Mouse (Mus musculus) forebrain, embryonic 10.5 days (tissue): Measurements from ENCODE around the gene Tnrc6c. TPM values are rescaled to one million over a fixed set of nuclear protein-coding genes. Genes with fewer than 3 reads are reported as not detected.

Source experiments
- DNase-seq: peaks from one replicate; pipeline ENCODE4 v3.0.0-alpha.2; 2017; ENCODE audit warnings: low spot score; ENCODE audit errors: extremely low spot score
- H3K27ac ChIP-seq: fragments of 300-500 bp; sonication (generic); 2 replicates; pipeline ENCODE4 v1.5.1; 2016; ENCODE audit warnings: mild to moderate bottlenecking
- H3K27me3 ChIP-seq: fragments of 300-500 bp; sonication (generic); 2 replicates; pipeline ENCODE4 v1.6.1; 2016; ENCODE audit warnings: mild to moderate bottlenecking; ENCODE audit not compliant: poor library complexity, severe bottlenecking
- H3K36me3 ChIP-seq: fragments of 300-500 bp; sonication (generic); replicated peaks from 2 replicates; pipeline ENCODE4 v1.6.1; 2016; ENCODE audit warnings: mild to moderate bottlenecking, moderate library complexity
- H3K4me1 ChIP-seq: fragments of 300-500 bp; sonication (generic); 2 replicates; pipeline ENCODE4 v1.6.1; 2016
- H3K4me3 ChIP-seq: fragments of 300-500 bp; sonication (generic); 2 replicates; pipeline ENCODE4 v1.5.1; 2016; ENCODE audit warnings: mild to moderate bottlenecking, moderate library complexity
- H3K9me3 ChIP-seq: fragments of 300-500 bp; sonication (generic); 2 replicates; pipeline ENCODE4 v1.6.1; 2016; ENCODE audit warnings: mild to moderate bottlenecking, moderate library complexity
- WGBS: fragments of 180-500 bp; shearing (Covaris S2); methylation state at CpG from one replicate; pipeline ENCODE4 v1.1.7; 2016; 5-methylcytosine and 5-hydroxymethylcytosine counted together
- polyA plus RNA-seq: library from polyadenylated mRNA; unstranded; fragments of >200 nt; fragmentation: Nextera tagmentation; extraction: Ambion mirVana; gene quantifications from 2 replicates; pipeline ENCODE4 v1.2.1, GENCODE M21; 2016

The Tnrc6c gene
- polyA plus RNA-seq, 1 experiment from 2014 or later: 12.0 TPM

DNA sequence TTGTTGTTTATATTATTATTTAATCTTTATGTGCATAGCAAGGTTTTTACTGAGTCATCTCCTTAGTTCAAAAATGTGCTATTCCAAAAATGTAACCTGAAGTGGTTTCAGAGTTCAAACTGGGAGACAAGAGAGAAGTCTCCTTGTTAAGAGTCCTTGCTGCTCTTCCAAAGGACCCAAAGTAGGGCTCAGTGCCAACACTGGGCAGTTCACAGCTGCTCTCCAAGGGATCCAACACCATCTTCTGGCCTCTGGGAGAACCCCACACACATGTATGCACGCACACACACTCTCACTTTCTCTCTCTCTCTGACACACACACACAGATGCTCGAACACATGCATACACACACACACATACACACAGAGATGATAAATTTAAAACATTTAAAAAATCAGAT is 11.9 kb upstream of the Tnrc6c start:
- H3K36me3 ChIP-seq: no peaks in the 10 kb centered on the region
- DNase-seq: no peak
- peaks cover 32% of the 10 kb centered on the region; the same call in 1 of the 2 replicates for H3K27me3 ChIP-seq
- 90% methylated on average over 2 of the region's 2 CpGs for WGBS
- H3K27ac ChIP-seq: no peak overlapping the region
- H3K4me3 ChIP-seq: no peak overlapping the region
- H3K4me1 ChIP-seq: peaks cover 39% of the 10 kb centered on the region
- H3K9me3 ChIP-seq: no peaks in the 10 kb centered on the region

DNA sequence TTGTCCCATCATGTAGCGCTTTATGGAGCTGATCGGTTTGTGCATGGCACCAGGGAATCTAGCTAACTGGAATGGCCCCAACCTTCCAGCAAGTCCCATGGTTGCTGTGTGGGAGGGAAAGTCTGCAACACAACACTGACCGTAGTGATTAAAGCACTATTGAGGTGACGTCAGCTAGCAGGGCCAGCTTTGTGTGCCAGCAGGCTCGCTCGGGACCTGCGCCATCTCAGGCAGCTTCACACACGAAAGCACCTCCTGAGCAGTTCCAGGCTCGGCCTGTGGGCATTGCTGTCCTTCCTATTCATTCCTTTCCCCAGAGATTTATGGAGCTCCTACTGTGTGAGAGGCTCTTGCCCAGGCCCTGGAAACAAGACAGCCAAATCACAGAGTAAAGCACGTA is 10.8 kb upstream of the Tnrc6c start:
- Histone ChIP-seq H3K36me3 (no peaks in the 10 kb centered on the region), H3K27me3 (0 out of 2 replicates have a peak, but pooled peaks cover 25% of the 10 kb centered on the region), H3K4me1 (peaks cover 30% of the 10 kb centered on the region), H3K4me3 (no peak overlapping the region), H3K27ac (no peak overlapping the region), H3K9me3 (no peaks in the 10 kb centered on the region)
- WGBS: 69% methylated on average over 10 of the region's 10 CpGs
- no peak for DNase-seq

DNA sequence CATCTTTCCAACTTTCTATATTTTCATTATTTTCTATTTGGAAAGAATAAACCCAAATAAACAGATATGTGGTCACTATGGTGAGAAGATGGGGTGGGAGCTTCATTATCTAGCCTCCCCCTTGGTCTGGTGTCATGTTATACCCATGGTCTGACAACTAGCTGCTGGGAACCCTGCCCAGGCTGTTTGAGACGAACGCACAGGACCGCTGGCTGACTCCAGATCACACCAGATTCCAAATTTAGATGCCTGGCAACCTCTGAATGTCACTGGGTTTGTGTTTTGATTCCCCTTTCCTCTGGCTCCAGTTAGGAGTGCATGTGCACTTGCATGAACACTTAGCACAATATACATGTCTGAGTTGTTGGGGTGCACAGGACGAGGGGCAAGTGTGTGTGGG is 7.3 kb upstream of the Tnrc6c start:
- Histone ChIP-seq H3K27ac (no peak overlapping the region), H3K27me3 (peaks cover 19% of the 10 kb centered on the region), H3K4me1 (peaks cover 15% of the 10 kb centered on the region), H3K4me3 (no peak overlapping the region), H3K9me3 (no peaks in the 10 kb centered on the region), H3K36me3 (no peaks in the 10 kb centered on the region)
- WGBS: 90% methylated on average over 4 of the region's 4 CpGs
- no peak for DNase-seq

DNA sequence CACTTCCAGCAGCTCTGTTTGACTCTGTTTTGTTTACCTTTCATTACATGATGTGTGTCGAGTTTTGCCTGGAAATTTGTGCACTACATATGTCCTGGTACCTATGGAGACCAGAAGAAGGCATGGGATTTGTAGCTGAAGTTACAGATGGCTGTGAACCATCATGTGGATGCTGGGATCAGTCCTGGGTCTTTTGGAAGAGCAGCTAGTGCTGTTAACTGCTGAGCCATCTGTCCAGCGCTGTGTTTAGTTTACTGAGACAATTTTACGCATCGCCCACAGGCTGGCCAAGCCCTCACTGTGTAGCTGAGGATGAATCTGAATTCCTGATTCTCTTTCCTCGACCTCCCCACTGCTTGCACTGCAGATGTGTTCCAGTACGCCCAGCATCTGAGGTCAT is 6.1 kb upstream of the Tnrc6c start:
- Histone ChIP-seq H3K27ac (no peak overlapping the region), H3K9me3 (no peaks in the 10 kb centered on the region), H3K4me3 (no peak overlapping the region), H3K4me1 (peaks cover 14% of the 10 kb centered on the region), H3K27me3 (peaks cover 29% of the 10 kb centered on the region), H3K36me3 (no peaks in the 10 kb centered on the region)
- DNase-seq: no peak
- WGBS: 79% methylated on average over 6 of the region's 6 CpGs

DNA sequence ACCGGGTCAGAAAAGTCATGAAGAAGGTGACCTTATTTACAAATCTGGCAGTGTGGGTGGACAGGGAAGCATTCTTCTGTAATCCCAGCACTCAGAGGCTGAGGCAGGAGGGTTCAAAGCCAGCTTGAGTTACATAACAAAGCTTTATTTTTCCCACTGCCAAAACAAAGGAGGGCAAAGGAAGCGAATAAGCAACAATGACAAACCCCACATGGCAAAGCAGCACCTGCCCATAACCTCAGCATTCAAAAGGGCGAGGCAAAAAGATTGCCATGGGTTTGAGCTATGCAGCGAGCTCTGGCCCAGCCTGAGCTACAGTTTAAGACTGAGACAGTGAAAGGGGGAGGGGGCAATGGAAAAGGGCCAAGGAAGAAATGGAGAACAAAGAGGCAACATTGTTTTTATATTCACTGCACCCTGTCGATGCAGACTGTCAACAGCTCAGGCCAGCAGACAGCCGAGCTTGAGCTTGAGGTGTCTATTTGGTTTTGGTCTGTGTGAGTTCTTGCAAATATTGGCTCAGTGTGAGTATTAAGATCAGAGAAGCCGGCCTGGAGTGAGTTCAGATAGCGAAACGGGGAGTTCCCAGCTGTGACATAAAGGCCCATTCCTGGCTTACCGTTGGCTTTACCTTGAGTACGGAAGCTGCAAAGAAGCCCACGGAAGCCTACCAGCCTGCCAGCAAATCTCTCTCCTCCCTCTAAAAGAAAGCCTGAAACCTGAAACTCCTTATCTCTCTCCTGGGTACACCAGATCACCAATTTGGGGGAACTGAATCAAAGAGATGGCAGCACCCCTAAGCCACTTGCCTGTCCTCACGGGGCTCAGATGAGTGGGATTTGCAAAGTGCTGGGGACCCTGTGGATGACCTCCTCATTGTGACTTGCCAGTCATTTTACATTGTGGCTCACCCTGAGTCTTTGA is 3.1 kb upstream of the Tnrc6c start:
- no peak for DNase-seq
- Histone ChIP-seq H3K27me3 (peaks cover 25% of the 10 kb centered on the region), H3K4me1 (peaks cover 24% of the 10 kb centered on the region), H3K4me3 (no peak overlapping the region), H3K36me3 (no peaks in the 10 kb centered on the region), H3K27ac (no peak overlapping the region), H3K9me3 (no peaks in the 10 kb centered on the region)
- WGBS: 82% methylated on average over 13 of the region's 13 CpGs

- Histone ChIP-seq H3K4me1 (peaks cover 39% of the 10 kb centered on the region), H3K4me3 (peak overlapping the region; percentile 92; the same call in 1 of the 2 replicates), H3K36me3 (no peaks in the 10 kb centered on the region), H3K27ac (no peak overlapping the region), H3K9me3 (no peaks in the 10 kb centered on the region), H3K27me3 (peaks cover 25% of the 10 kb centered on the region)
- 63% methylated on average over 3 of the region's 3 CpGs for WGBS
- DNase-seq: no peak
Observed at GRCm38 (mm10) chr11:117652907-117653306, 1.2 kb upstream of the Tnrc6c start.

DNA sequence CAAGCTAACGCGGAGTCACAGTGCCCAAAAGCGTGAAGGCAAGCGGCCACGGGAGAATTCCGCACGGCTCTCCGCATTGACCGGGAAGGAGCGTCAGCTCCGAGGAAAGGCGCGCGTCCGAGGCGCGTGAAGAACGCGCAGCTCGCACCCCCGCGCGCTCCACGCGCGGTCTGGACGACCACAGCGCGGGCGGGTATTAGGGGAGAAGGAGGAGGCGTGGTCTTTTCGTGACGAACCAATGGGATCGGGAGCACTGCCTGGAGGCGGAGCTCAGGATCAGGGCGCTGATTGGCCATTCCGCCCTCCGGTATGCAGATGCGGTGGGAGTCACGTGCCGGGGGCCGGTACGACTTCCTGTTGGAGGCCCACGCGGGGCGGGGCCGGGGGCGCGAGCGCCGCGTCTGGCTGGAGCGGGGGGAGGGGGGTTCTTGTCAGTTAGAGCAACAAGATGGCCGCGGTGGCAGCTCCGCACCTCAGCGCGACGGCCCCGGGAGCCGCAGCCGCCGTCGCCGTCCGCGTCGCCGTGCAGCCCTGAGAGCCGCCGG is 363 bp downstream of the Tnrc6c start:
- H3K4me1 ChIP-seq: peaks cover 54% of the 10 kb centered on the region
- H3K9me3 ChIP-seq: no peaks in the 10 kb centered on the region
- H3K4me3 ChIP-seq: peak overlapping the region; percentile 92
- peak overlapping the region; percentile 98 for H3K27ac ChIP-seq
- WGBS: under 1% methylated on average over 71 of the region's 71 CpGs
- H3K36me3 ChIP-seq: no peaks in the 10 kb centered on the region
- H3K27me3 ChIP-seq: peaks cover 25% of the 10 kb centered on the region
- peak; percentile 99 for DNase-seq

GRCm38 (mm10) chr11:117654934-117655291 is 824 bp downstream of the Tnrc6c start:
- Histone ChIP-seq H3K4me3 (peak overlapping the region; percentile 92), H3K27ac (peak overlapping the region; percentile 98), H3K36me3 (no peaks in the 10 kb centered on the region), H3K9me3 (no peaks in the 10 kb centered on the region), H3K4me1 (peaks cover 54% of the 10 kb centered on the region), H3K27me3 (peaks cover 25% of the 10 kb centered on the region)
- under 1% methylated on average over 65 of the region's 66 CpGs for WGBS
- DNase-seq: no peak

DNA sequence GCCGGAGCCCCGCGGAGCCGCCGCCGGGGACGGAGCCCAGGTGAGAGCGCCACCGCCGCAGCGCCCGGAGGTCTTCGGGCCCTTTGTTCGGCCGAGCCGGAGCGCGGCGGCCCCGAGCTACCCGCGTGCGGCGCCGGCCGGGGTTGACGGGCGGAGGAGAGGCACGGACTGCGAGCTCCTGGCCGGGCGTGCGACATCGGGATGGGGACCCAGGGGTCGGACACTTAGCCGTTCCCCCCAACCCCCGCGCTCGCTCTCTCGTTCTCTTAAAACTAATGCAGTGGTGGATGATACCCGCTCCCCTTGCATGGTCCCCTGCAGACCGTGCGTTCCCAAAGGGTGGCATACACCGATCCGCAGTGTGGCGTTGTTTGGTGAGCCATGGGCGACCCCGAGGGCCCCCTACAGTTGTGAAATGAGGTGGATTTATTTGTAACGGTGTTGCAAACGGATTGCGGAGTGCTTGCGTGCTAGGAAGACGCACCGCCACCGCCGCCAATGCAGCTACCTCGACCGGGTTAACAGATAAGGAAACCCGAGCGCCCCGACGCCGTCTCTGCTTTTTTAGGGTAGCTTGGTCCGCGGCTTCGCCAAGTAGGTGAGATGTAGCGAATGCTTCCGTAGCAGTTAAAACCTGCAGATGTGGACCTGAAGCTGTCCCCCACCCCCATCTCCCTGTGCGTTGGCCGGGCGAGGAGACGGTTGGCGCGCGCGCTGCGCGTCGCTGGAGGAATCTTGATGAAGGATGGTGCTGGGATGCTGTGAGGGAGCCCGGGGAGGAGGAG is 1.4 kb downstream of the Tnrc6c start:
- H3K4me1 ChIP-seq: peaks cover 54% of the 10 kb centered on the region
- peak; percentile 65 for DNase-seq
- WGBS: under 1% methylated on average over 80 of the region's 80 CpGs

GRCm38 (mm10) chr11:117656077-117656401 is 1.9 kb downstream of the Tnrc6c start:
- DNase-seq: no peak
- Histone ChIP-seq H3K4me1 (peaks cover 54% of the 10 kb centered on the region), H3K27ac (peak overlapping the region; percentile 98), H3K4me3 (peak overlapping the region; percentile 92), H3K9me3 (no peaks in the 10 kb centered on the region), H3K27me3 (peaks cover 20% of the 10 kb centered on the region), H3K36me3 (no peaks in the 10 kb centered on the region)
- 5% methylated on average over 10 of the region's 10 CpGs for WGBS

More for the DNA sequence above, 1.4 kb downstream of the Tnrc6c start:
- Histone ChIP-seq H3K4me3 (peak overlapping the region; percentile 92), H3K36me3 (no peaks in the 10 kb centered on the region), H3K9me3 (no peaks in the 10 kb centered on the region), H3K27ac (peak overlapping the region; percentile 98), H3K27me3 (peaks cover 25% of the 10 kb centered on the region)

- Histone ChIP-seq H3K27me3 (no peaks in the 10 kb centered on the region), H3K4me3 (no peak overlapping the region), H3K4me1 (peaks cover 43% of the 10 kb centered on the region), H3K27ac (no peak overlapping the region), H3K36me3 (no peaks in the 10 kb centered on the region), H3K9me3 (no peaks in the 10 kb centered on the region)
- no peak for DNase-seq
- WGBS: 78% methylated on average over 4 of the region's 4 CpGs
Observed at GRCm38 (mm10) chr11:117658974-117659373, 4.9 kb downstream of the Tnrc6c start.

- WGBS: 83% methylated on average over 4 of the region's 4 CpGs
- H3K4me1 ChIP-seq: peaks cover 39% of the 10 kb centered on the region
- H3K27ac ChIP-seq: no peak overlapping the region
- no peaks in the 10 kb centered on the region for H3K9me3 ChIP-seq
- no peaks in the 10 kb centered on the region for H3K27me3 ChIP-seq
- DNase-seq: no peak
- H3K36me3 ChIP-seq: no peaks in the 10 kb centered on the region; the same call in 1 of the 2 replicates
- no peak overlapping the region for H3K4me3 ChIP-seq
Observed at GRCm38 (mm10) chr11:117663036-117663809, 9.1 kb downstream of the Tnrc6c start.
